Mouse (Mus musculus) CH12.LX (cell line): ENCODE measurements around the gene Zfp212. TPM values are rescaled to one million over a fixed set of nuclear protein-coding genes. Genes with fewer than 3 reads are reported as not detected.
A peak's percentile ranks its signal among the peaks of the same experiment; 100 is the strongest.

Experiments used
- DNase-seq: peaks from one replicate; pipeline ENCODE4 v3.0.0-alpha.2; 2013; ENCODE audit errors: extremely low read depth
- H3K27ac ChIP-seq: 2 replicates; pipeline ENCODE4 v1.5.1; 2012; ENCODE audit warnings: low read depth, mild to moderate bottlenecking, control low read depth, moderate library complexity; ENCODE audit not compliant: insufficient read depth
- H3K27me3 ChIP-seq: replicated peaks from 2 replicates; pipeline ENCODE3; 2012; ENCODE audit warnings: inconsistent platforms
- H3K36me3 ChIP-seq, 2 experiments: replicated peaks in 1 of 2; 2 replicates each; pipeline versions ENCODE3 to v1.6.1; 2012; ENCODE audit warnings: inconsistent platforms in 1 of 2, low read length in 1 of 2, mild to moderate bottlenecking in 1 of 2, mixed read lengths in 1 of 2, moderate library complexity in 1 of 2; ENCODE audit not compliant: control insufficient read depth in 1 of 2, insufficient read depth in 1 of 2
- H3K4me1 ChIP-seq, 2 experiments: 2 replicates each; pipeline ENCODE4 v1.6.1; 2012; ENCODE audit warnings: inconsistent platforms in 1 of 2, moderate library complexity in 1 of 2; ENCODE audit not compliant: insufficient read depth in 2 of 2, control insufficient read depth in 1 of 2
- H3K4me2 ChIP-seq: 2 replicates; pipeline ENCODE4 v1.6.1; 2012; ENCODE audit warnings: low read depth, mild to moderate bottlenecking, control low read depth; ENCODE audit not compliant: poor library complexity, insufficient read depth, severe bottlenecking
- H3K4me3 ChIP-seq, 3 experiments: fragments of 150-350 bp in 1 of 3; sonication (generic) in 1 of 3; replicated peaks in 1 of 3; 2 replicates each; pipeline versions ENCODE3 to v1.5.1; 2011 to 2012; ENCODE audit warnings: low read depth in 2 of 3, low read length in 2 of 3, mild to moderate bottlenecking in 2 of 3, moderate library complexity in 2 of 3, control low read depth in 1 of 3, improper control_type of control experiment in 1 of 3, inconsistent platforms in 1 of 3, mixed read lengths in 1 of 3; ENCODE audit not compliant: poor library complexity in 1 of 3
- H3K79me2 ChIP-seq: replicated peaks from 2 replicates; pipeline ENCODE4 v1.6.1; 2012; ENCODE audit warnings: mild to moderate bottlenecking, moderate library complexity; ENCODE audit not compliant: control insufficient read depth, poor library complexity, insufficient read depth, severe bottlenecking; ENCODE audit errors: extremely low read depth
- H3K9ac ChIP-seq: 2 replicates; pipeline ENCODE4 v1.6.1; 2012; ENCODE audit warnings: low read depth, mild to moderate bottlenecking, control low read depth, moderate library complexity; ENCODE audit not compliant: insufficient read depth
- H3K9me3 ChIP-seq: replicated peaks from 2 replicates; pipeline ENCODE3; 2012; ENCODE audit warnings: low read length, inconsistent platforms, mixed read lengths
- BHLHE40 ChIP-seq: IDR thresholded peaks from 2 replicates; pipeline ENCODE4 v1.6.1; 2011; ENCODE audit warnings: mild to moderate bottlenecking, low read depth, low read length, improper control_type of control experiment
- CHD2 ChIP-seq: IDR thresholded peaks from 2 replicates; pipeline ENCODE4 v1.6.1; 2011; ENCODE audit warnings: low read length, improper control_type of control experiment
- CTCF ChIP-seq, 2 experiments: IDR thresholded peaks in 1 of 2; conservative IDR thresholded peaks in 1 of 2; 2 replicates each; pipeline ENCODE4 v1.5.1; 2011 to 2012; ENCODE audit warnings: low read depth in 2 of 2, low read length in 2 of 2, improper control_type of control experiment in 1 of 2, inconsistent platforms in 1 of 2, mild to moderate bottlenecking in 1 of 2, moderate library complexity in 1 of 2
- E2F4 ChIP-seq: IDR thresholded peaks from 2 replicates; pipeline ENCODE4 v1.6.1; 2011; ENCODE audit warnings: low read depth, low read length, improper control_type of control experiment; ENCODE audit not compliant: insufficient replicate concordance
- ELF1 ChIP-seq: IDR thresholded peaks from 2 replicates; pipeline ENCODE4 v1.6.1; 2014; ENCODE audit warnings: low read depth, mild to moderate bottlenecking, inconsistent platforms, low read length, improper control_type of control experiment
- ETS1 ChIP-seq: conservative IDR thresholded peaks from 2 replicates; pipeline ENCODE4 v1.6.1; 2012; ENCODE audit warnings: low read depth, mild to moderate bottlenecking, inconsistent platforms, low read length, improper control_type of control experiment, moderate library complexity
- GABPA ChIP-seq: IDR thresholded peaks from 2 replicates; pipeline ENCODE4 v1.6.1; 2012; ENCODE audit warnings: low read depth, low read length, improper control_type of control experiment, inconsistent platforms; ENCODE audit not compliant: insufficient replicate concordance
- HCFC1 ChIP-seq: IDR thresholded peaks from 2 replicates; pipeline ENCODE4 v1.6.1; 2012; ENCODE audit warnings: low read depth, mild to moderate bottlenecking, inconsistent platforms, low read length, improper control_type of control experiment
- IRF4 ChIP-seq: IDR thresholded peaks from 2 replicates; pipeline ENCODE4 v1.6.1; 2014; ENCODE audit warnings: low read depth, mild to moderate bottlenecking, inconsistent platforms, low read length, improper control_type of control experiment
- KAT2A ChIP-seq: IDR thresholded peaks from 2 replicates; pipeline ENCODE4 v1.6.1; 2012; ENCODE audit warnings: low read length, improper control_type of control experiment, inconsistent platforms; ENCODE audit not compliant: insufficient replicate concordance
- MAFK ChIP-seq: IDR thresholded peaks from 2 replicates; pipeline ENCODE4 v1.6.1; 2011; ENCODE audit warnings: low read length, improper control_type of control experiment; ENCODE audit not compliant: insufficient replicate concordance
- MAZ ChIP-seq: IDR thresholded peaks from 2 replicates; pipeline ENCODE4 v1.6.1; 2012; ENCODE audit warnings: low read depth, mild to moderate bottlenecking, inconsistent platforms, low read length, improper control_type of control experiment, moderate library complexity
- MXI1 ChIP-seq: IDR thresholded peaks from 2 replicates; pipeline ENCODE4 v1.6.1; 2011; ENCODE audit warnings: mild to moderate bottlenecking, low read depth, low read length, improper control_type of control experiment
- MYC ChIP-seq: IDR thresholded peaks from 2 replicates; pipeline ENCODE4 v1.6.1; 2011; ENCODE audit warnings: low read depth, mild to moderate bottlenecking, improper control_type of control experiment, low read length
- NELFE ChIP-seq: IDR thresholded peaks from 2 replicates; pipeline ENCODE4 v1.6.1; 2011; ENCODE audit warnings: low read depth, low read length, improper control_type of control experiment
- POLR2A ChIP-seq: IDR thresholded peaks from 2 replicates; pipeline ENCODE4 v1.6.1; 2011; ENCODE audit warnings: low read depth, mild to moderate bottlenecking, improper control_type of control experiment, low read length
- POLR2AphosphoS2 ChIP-seq: IDR thresholded peaks from 2 replicates; pipeline ENCODE4 v1.6.1; 2011; ENCODE audit warnings: low read depth, low read length, improper control_type of control experiment
- RCOR1 ChIP-seq: conservative IDR thresholded peaks from 2 replicates; pipeline ENCODE4 v1.6.1; 2012; ENCODE audit warnings: low read depth, mild to moderate bottlenecking, inconsistent platforms, low read length, improper control_type of control experiment
- SIN3A ChIP-seq: IDR thresholded peaks from 2 replicates; pipeline ENCODE4 v1.6.1; 2012; ENCODE audit warnings: low read length, improper control_type of control experiment, inconsistent platforms
- TBP ChIP-seq: conservative IDR thresholded peaks from 2 replicates; pipeline ENCODE4 v1.6.1; 2011; ENCODE audit warnings: low read depth, low read length, improper control_type of control experiment
- TCF12 ChIP-seq: IDR thresholded peaks from 2 replicates; pipeline ENCODE4 v1.6.1; 2014; ENCODE audit warnings: low read depth, mild to moderate bottlenecking, inconsistent platforms, low read length, improper control_type of control experiment
- UBTF ChIP-seq: IDR thresholded peaks from 2 replicates; pipeline ENCODE4 v1.6.1; 2012; ENCODE audit warnings: low read depth, mild to moderate bottlenecking, inconsistent platforms, low read length, improper control_type of control experiment, moderate library complexity
- dilution Hi-C: fragments of 300-500 bp; cut with MboI; formaldehyde crosslinking; loops from 2 replicates; pipeline ENCODE4 v1.14.3; 2020; ENCODE audit warnings: low sequenced_read_pairs; ENCODE audit not compliant: extremely low pct_unique_long_range_greater_than_20kb, extremely low pct_ligation_motif_present
- in situ Hi-C: fragments of 300-500 bp; cut with MboI; formaldehyde crosslinking; loops from 3 replicates; pipeline ENCODE4 v1.14.3; 2019; ENCODE audit warnings: low sequenced_read_pairs, low pct_ligation_motif_present, low pct_unique_long_range_greater_than_20kb, mixed read lengths
- polyA plus RNA-seq: library from polyadenylated mRNA; unstranded; fragments of >175 nt; gene quantifications from 2 replicates; pipeline ENCODE4 v1.2.1, GENCODE M21; 2012; ENCODE audit warnings: low read depth; ENCODE audit not compliant: insufficient read length
- total RNA-seq, 2 experiments: library from RNA; depleted of rRNA; stranded (reverse); fragments of 300-350 nt in 1 of 2; fragments of >200 nt in 1 of 2; gene quantifications; 2 replicates each; pipeline ENCODE4 v1.2.3; 2012 to 2014

The Zfp212 gene
- total RNA-seq (2012; rRNA removed), result 5.1 and 5.2 TPM in 2 replicates
- 6.3 TPM in 2 replicates for total RNA-seq (2014; rRNA removed)
- 12.1 and 12.3 TPM in 2 replicates for polyA plus RNA-seq

DNA sequence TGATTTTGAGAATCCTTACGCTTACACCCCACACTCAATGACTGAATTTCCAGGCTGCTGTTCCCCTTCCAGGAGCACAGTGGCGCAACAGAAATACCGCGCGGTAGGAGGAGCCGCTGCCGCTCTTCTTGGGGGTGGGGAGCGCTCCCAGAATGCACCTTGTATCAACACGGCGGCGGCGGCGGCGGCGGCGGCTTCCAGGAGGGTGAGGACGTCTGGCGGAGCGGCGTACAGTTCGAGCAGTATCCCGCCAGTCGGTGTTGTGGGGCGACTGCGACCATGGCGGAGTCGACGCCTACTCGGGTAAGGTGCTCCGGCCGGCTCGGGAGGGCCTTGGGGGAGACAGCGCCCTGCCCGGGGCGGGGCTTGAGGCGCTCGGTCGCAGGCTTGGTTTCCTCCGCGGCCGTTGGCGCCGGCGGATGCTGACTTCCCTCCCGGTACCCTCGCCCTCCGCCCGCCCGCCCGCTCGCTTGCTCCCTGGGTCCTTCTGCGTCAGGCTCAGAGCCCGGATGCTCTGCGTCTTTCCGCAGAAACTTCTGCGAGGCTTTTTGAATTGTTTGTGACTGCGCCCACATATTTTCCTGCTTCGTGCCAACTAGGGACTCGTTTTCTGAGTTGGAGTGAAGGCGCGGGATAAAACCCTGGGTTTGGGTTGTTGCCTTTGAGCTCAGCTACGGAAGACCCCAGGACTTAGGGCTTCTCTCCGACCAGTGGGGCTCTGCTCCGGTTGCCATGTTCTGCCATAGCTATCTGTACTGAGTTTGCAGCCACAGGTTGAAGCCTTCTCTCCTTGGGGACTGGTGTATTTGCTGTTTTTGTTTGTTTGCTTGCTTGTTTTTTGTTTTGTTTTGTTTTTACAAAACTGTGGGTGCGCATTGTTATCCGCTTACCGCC lies at the start of gene Zfp212:
TSS of gene Zfp212 (plus strand) at position 30 of the 894 bp plus-strand sequence.
- Histone ChIP-seq H3K9ac (peak within 1 kb of the TSS; percentile 100), H3K9me3 (no peaks in the 10 kb centered on the region), H3K4me2 (peak within 1 kb of the TSS; percentile 91), H3K79me2 (peaks cover 30% of the 10 kb centered on the region), H3K27ac (peak within 1 kb of the TSS; percentile 97), H3K4me1 (peaks cover 3 to 32% of the 10 kb centered on the region in 2 experiments; a peak in 3 of 4 replicates), H3K36me3 (peaks cover 0 to 2% of the 10 kb centered on the region in 2 experiments), H3K4me3 (peak within 1 kb of the TSS; percentile 74 to 100 (median 88)), H3K27me3 (no peaks in the 10 kb centered on the region)
- in situ Hi-C loops, result no loop called here
- TF ChIP-seq ELF1 (peak; percentile 52), IRF4 (peak; percentile 21; the same call in 1 of the 2 replicates), HCFC1 (peak; percentile 85), ETS1 (no peak), MAZ (peak; percentile 51; the same call in 1 of the 2 replicates), RCOR1 (no peak), MAFK (no peak), BHLHE40 (no peak), POLR2A (peak; percentile 70), TCF12 (peak; percentile 60; the same call in 1 of the 2 replicates), SIN3A (peak; percentile 70), NELFE (peak; percentile 61), MYC (no peak), GABPA (peak; percentile 38; the same call in 1 of the 2 replicates), KAT2A (peak; percentile 50; the same call in 1 of the 2 replicates), CHD2 (peak; percentile 69; the same call in 1 of the 2 replicates), CTCF (conservative IDR thresholded peaks at IDR 0.05 in 1 of 2, IDR thresholded peaks at IDR 0.05 in 1 of 2; ENCODE audit: low read depth in 2 of 2, low read length in 2 of 2) (peak in 1 of 2 experiments; percentile 71; a peak in 2 of 4 replicates), E2F4 (no peak), MXI1 (peak; percentile 55; the same call in 1 of the 2 replicates), TBP (0 out of 2 replicates have a peak, but pooled peaks have one; percentile 32), UBTF (peak; percentile 95), POLR2AphosphoS2 (no peak)
- dilution Hi-C loops, result no loop called here
- DNase-seq, result peak; percentile 88
